Mouse (Mus musculus) hindbrain, embryonic 15.5 days (tissue): ENCODE data around the gene Nkpd1. TPM values are rescaled to one million over a fixed set of nuclear protein-coding genes. Genes with fewer than 3 reads are reported as not detected.

Source experiments
- ATAC-seq: fragments of 200-750 bp; cut with Nextera tagmentation; 2 replicates; pipeline ENCODE4 v1.8.0; 2017; ENCODE audit warnings: low read depth, moderate number of reproducible peaks, moderate TSS enrichment; ENCODE audit not compliant: low FRiP score
- H3K27ac ChIP-seq: fragments of 300-500 bp; sonication (generic); replicated peaks from 2 replicates; pipeline ENCODE4 v1.5.1; 2015; ENCODE audit warnings: mild to moderate bottlenecking, inconsistent platforms
- H3K27me3 ChIP-seq: fragments of 300-500 bp; sonication (generic); 2 replicates; pipeline ENCODE4 v1.6.1; 2015; ENCODE audit warnings: control low read depth, inconsistent platforms
- H3K36me3 ChIP-seq: fragments of 300-500 bp; sonication (generic); 2 replicates; pipeline ENCODE4 v1.6.1; 2015; ENCODE audit warnings: control low read depth, inconsistent platforms
- H3K4me1 ChIP-seq: fragments of 300-500 bp; sonication (generic); replicated peaks from 2 replicates; pipeline ENCODE4 v1.6.1; 2015; ENCODE audit warnings: control low read depth, inconsistent platforms
- H3K4me2 ChIP-seq: fragments of 300-500 bp; sonication (generic); 2 replicates; pipeline ENCODE4 v1.6.1; 2015; ENCODE audit warnings: moderate library complexity, mild to moderate bottlenecking, inconsistent platforms
- H3K4me3 ChIP-seq: fragments of 300-500 bp; sonication (generic); 2 replicates; pipeline ENCODE4 v1.5.1; 2015; ENCODE audit warnings: mild to moderate bottlenecking, inconsistent platforms
- H3K9ac ChIP-seq: fragments of 300-500 bp; sonication (generic); 2 replicates; pipeline ENCODE4 v1.6.1; 2015; ENCODE audit warnings: inconsistent platforms
- H3K9me3 ChIP-seq: fragments of 300-500 bp; sonication (generic); 2 replicates; pipeline ENCODE4 v1.6.1; 2016; ENCODE audit warnings: control low read depth, inconsistent platforms
- WGBS: fragments of 180-500 bp; shearing (Covaris S2); methylation state at CpG from one replicate; pipeline ENCODE4 v1.1.7; 2015; 5-methylcytosine and 5-hydroxymethylcytosine counted together
- polyA plus RNA-seq: library from polyadenylated mRNA; unstranded; fragments of >200 nt; fragmentation: Nextera tagmentation; extraction: Ambion mirVana; gene quantifications from 2 replicates; pipeline ENCODE4 v1.2.1, GENCODE M21; 2015

Gene Nkpd1
- polyA plus RNA-seq, 1 experiment from 2014 or later = 1.2 TPM

GRCm38 (mm10) chr7:19569647-19570046 lies 52.0 kb downstream of the Nkpd1 start:
- Histone ChIP-seq H3K36me3 (peaks cover 13% of the 10 kb centered on the region), H3K4me2 (no peak overlapping the region), H3K27me3 (no peaks in the 10 kb centered on the region), H3K9ac (no peak overlapping the region), H3K4me3 (no peak overlapping the region), H3K4me1 (peaks cover 27% of the 10 kb centered on the region), H3K9me3 (no peaks in the 10 kb centered on the region), H3K27ac (no peak overlapping the region)
- 84% methylated on average over 3 of the region's 3 CpGs for WGBS
- no peak for ATAC-seq

DNA sequence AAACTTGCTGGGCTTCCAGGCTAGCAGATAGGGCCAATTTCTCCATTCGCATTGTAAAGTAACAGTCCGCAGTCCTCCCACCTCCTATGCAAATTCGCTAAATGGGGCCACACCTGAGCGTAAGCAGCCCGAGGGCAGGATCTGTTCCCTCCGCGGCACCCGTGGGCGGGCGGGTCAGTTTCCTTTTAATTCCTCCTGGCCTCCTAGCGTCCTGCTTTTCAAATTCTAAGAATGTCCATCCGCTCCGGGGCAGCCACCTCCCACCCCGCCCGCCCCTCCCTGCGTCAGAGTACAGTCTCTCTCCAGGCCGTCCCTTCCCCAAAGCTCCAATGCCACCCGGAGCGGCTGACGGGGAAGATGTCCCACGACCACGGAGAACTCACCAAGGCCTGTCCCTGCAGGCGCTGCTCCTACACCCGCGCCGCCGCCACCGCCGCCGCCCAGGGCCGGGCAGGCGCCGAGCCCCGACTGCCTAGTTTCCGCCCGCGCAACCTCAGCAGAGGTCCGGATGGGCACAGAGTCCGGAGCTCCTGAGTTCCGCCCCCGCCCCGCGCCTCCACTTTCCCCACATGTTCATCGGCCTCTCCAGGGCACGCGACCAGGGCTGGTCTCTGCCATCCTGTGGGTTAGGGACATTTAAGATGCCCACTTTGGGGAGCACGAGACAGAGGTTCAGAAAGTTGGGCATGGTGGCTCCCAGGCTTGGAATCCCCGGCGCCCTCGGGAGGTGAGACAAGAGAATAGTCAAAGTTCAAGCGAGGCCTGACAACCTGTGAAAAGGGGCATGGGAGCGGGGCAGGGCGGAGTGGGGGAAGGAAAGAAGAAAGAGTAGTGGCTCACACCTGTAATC lies 55.5 kb downstream of the Nkpd1 start:
- peak; percentile 85 for ATAC-seq
- peak overlapping the region; percentile 74 for H3K27ac ChIP-seq
- H3K4me2 ChIP-seq = peak overlapping the region; percentile 87
- peak overlapping the region; percentile 78 for H3K9ac ChIP-seq
- H3K27me3 ChIP-seq = peaks cover 28% of the 10 kb centered on the region
- H3K36me3 ChIP-seq = peaks cover 4% of the 10 kb centered on the region; the same call in 1 of the 2 replicates
- H3K4me1 ChIP-seq = peaks cover 37% of the 10 kb centered on the region
- under 1% methylated on average over 53 of the region's 53 CpGs for WGBS
- no peaks in the 10 kb centered on the region for H3K9me3 ChIP-seq
- H3K4me3 ChIP-seq = peak overlapping the region; percentile 77

GRCm38 (mm10) chr7:19573776-19574140 lies 56.1 kb downstream of the Nkpd1 start:
- H3K9ac ChIP-seq = peak overlapping the region; percentile 78
- H3K36me3 ChIP-seq = peaks cover 4% of the 10 kb centered on the region; the same call in 1 of the 2 replicates
- H3K27me3 ChIP-seq = peaks cover 34% of the 10 kb centered on the region
- peak overlapping the region; percentile 74 for H3K27ac ChIP-seq
- no peak for ATAC-seq
- H3K4me2 ChIP-seq = peak overlapping the region; percentile 87
- peaks cover 37% of the 10 kb centered on the region for H3K4me1 ChIP-seq
- no peaks in the 10 kb centered on the region for H3K9me3 ChIP-seq
- peak overlapping the region; percentile 77 for H3K4me3 ChIP-seq
- 29% methylated on average over 16 of the region's 16 CpGs for WGBS

Other genes with a start within 250 kb of the Nkpd1 start
- 41.5 and 42.1 TPM in 2 replicates for gene Vasp, start 246.0 kb upstream of the Nkpd1 start, polyA plus RNA-seq
- 0.96 and 1.2 TPM in 2 replicates for gene Ppm1n, start 237.8 kb upstream of the Nkpd1 start, polyA plus RNA-seq
- gene Rtn2, start 235.2 kb upstream of the Nkpd1 start, polyA plus RNA-seq = 112 and 130 TPM in 2 replicates
- gene Fosb, start 207.8 kb upstream of the Nkpd1 start, polyA plus RNA-seq = 0.08 and 0.14 TPM in 2 replicates
- gene Ercc1, start 173.1 kb upstream of the Nkpd1 start, polyA plus RNA-seq = 84.8 and 88.9 TPM in 2 replicates
- 21.2 and 22.5 TPM in 2 replicates for gene Cd3eap, start 158.4 kb upstream of the Nkpd1 start, polyA plus RNA-seq
- 2.6 and 3.0 TPM in 2 replicates for gene Ppp1r13l, start 158.1 kb upstream of the Nkpd1 start, polyA plus RNA-seq
- gene Ercc2, start 135.8 kb upstream of the Nkpd1 start, polyA plus RNA-seq = 23.8 and 24.4 TPM in 2 replicates
- gene Klc3, start 113.7 kb upstream of the Nkpd1 start, polyA plus RNA-seq = 1.2 and 2.1 TPM in 2 replicates
- 0.23 and 1.4 TPM in 2 replicates for gene Ckm, start 113.1 kb upstream of the Nkpd1 start, polyA plus RNA-seq
- 18.4 and 18.7 TPM in 2 replicates for gene Mark4, start 59.0 kb upstream of the Nkpd1 start, polyA plus RNA-seq
- gene Exoc3l2, start 54.5 kb upstream of the Nkpd1 start, polyA plus RNA-seq = 0.76 and 0.82 TPM in 2 replicates
- 4.5 and 4.8 TPM in 2 replicates for gene Bloc1s3, start 9.5 kb upstream of the Nkpd1 start, polyA plus RNA-seq
- 39.4 and 41.4 TPM in 2 replicates for gene Trappc6a, start 9.4 kb upstream of the Nkpd1 start, polyA plus RNA-seq
- 42.5 and 46.6 TPM in 2 replicates for gene Ppp1r37, start 45.2 kb downstream of the Nkpd1 start, polyA plus RNA-seq
- 0.19 and 0.47 TPM in 2 replicates for gene Zfp296, start 59.4 kb downstream of the Nkpd1 start, polyA plus RNA-seq
- 152 TPM in 2 replicates for gene Gemin7, start 59.8 kb downstream of the Nkpd1 start, polyA plus RNA-seq
- 56.0 and 60.7 TPM in 2 replicates for gene Clasrp, start 86.6 kb downstream of the Nkpd1 start, polyA plus RNA-seq
- gene Relb, start 111.6 kb downstream of the Nkpd1 start, polyA plus RNA-seq = 7.0 and 7.2 TPM in 2 replicates
- 134 and 143 TPM in 2 replicates for gene Clptm1, start 147.2 kb downstream of the Nkpd1 start, polyA plus RNA-seq
- gene Apoc2, start 160.1 kb downstream of the Nkpd1 start, polyA plus RNA-seq = 0.58 and 1.1 TPM in 2 replicates
- gene Gm44805, start 163.6 kb downstream of the Nkpd1 start, polyA plus RNA-seq = not detected in 2 replicates
- gene Apoc4, start 163.6 kb downstream of the Nkpd1 start, polyA plus RNA-seq = not detected in 2 replicates
- gene Apoc1, start 174.8 kb downstream of the Nkpd1 start, polyA plus RNA-seq = 1.9 and 2.3 TPM in 2 replicates
- gene Apoe, start 181.3 kb downstream of the Nkpd1 start, polyA plus RNA-seq = 624 and 744 TPM in 2 replicates
- 155 and 158 TPM in 2 replicates for gene Tomm40, start 197.6 kb downstream of the Nkpd1 start, polyA plus RNA-seq
- 58.9 and 60.4 TPM in 2 replicates for gene Nectin2, start 232.6 kb downstream of the Nkpd1 start, polyA plus RNA-seq